Comparison of ENCODE assay signal across 25 mouse cellular contexts in the genomic region with DNA sequence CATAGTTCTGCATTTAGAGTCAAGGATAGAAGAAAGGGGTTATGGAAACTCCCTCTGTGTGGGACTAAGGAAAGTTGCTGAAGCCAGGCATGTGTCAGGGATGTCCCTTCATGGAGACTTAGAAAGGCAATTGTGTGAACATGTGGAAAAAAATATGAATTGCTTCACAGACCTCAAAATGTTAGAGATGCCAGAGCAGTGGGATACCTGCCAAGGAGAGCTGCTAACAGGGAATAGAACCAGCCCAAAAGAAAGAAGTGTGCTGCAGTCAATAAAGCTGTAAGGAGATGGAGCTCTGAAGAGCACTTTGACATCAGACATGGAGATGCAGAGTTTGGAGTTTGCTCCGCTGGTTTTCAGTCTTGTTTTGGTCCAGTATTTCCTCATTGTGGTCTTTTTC.
A peak's percentile ranks its signal among the peaks of the same experiment; 100 is the strongest.
DNase-seq lines count a peak whose midpoint lies in the region; ATAC-seq and TF ChIP-seq lines count a peak whose summit lies in the region.
"Had no signal": no experiment of that assay in that cellular context is flagged by ENCODE, and none has a peak within 500 bp of the region (broad histone marks: within the 10 kb centered on the region; RNA-seq: fewer than 3 reads in every experiment).

No protein-coding gene starts in this region.

- H3K9ac ChIP-seq in limb, embryonic 13.5 days: no peak overlapping the region
- H3K9ac ChIP-seq in limb, embryonic 15.5 days: no peak overlapping the region
- H3K9ac ChIP-seq in hindbrain, postnatal 0 days (replicated peaks; ENCODE audit: low read length): no peak overlapping the region
- H3K9ac ChIP-seq: embryonic facial prominence, embryonic 12.5 days; forebrain, postnatal 0 days; heart, embryonic 13.5 days; hindbrain, embryonic 14.5 days had no signal

- H3K36me3 ChIP-seq in limb, embryonic 13.5 days: no peaks in the 10 kb centered on the region
- H3K36me3 ChIP-seq in limb, embryonic 10.5 days: no peaks in the 10 kb centered on the region
- H3K36me3 ChIP-seq in limb, embryonic 15.5 days: no peaks in the 10 kb centered on the region
- no peaks in the 10 kb centered on the region for H3K36me3 ChIP-seq in hindbrain, postnatal 0 days (ENCODE audit: insufficient read depth, low read length)
- H3K36me3 ChIP-seq: embryonic facial prominence, embryonic 12.5 days; heart, embryonic 10.5 days; heart, embryonic 13.5 days had no signal

- H3K4me2 ChIP-seq in limb, embryonic 13.5 days (replicated peaks): no peak overlapping the region
- no peak overlapping the region for H3K4me2 ChIP-seq in limb, embryonic 15.5 days
- H3K4me2 ChIP-seq in hindbrain, postnatal 0 days (ENCODE audit: low read depth, low read length): no peak overlapping the region
- H3K4me2 ChIP-seq: embryonic facial prominence, embryonic 12.5 days; heart, embryonic 13.5 days; hindbrain, embryonic 14.5 days had no signal

- peak; percentile 48 for ATAC-seq in limb, embryonic 13.5 days (ENCODE audit: low FRiP score, low read depth)
- peak; percentile 24; the same call in 1 of the 2 replicates for ATAC-seq in limb, embryonic 15.5 days (ENCODE audit: insufficient number of reproducible peaks, low FRiP score, low TSS enrichment, low read depth)
- no peak for ATAC-seq in hindbrain, postnatal 0 days
- ATAC-seq: forebrain, embryonic 14.5 days; forebrain, postnatal 0 days; intestine, postnatal 0 days had no signal

- 75% methylated on average over 1 of the region's 1 CpGs for WGBS in limb, embryonic 13.5 days
- 96% methylated on average over 1 of the region's 1 CpGs for WGBS in limb, embryonic 10.5 days
- WGBS in limb, embryonic 15.5 days: 63% methylated on average over 1 of the region's 1 CpGs
- WGBS in hindbrain, postnatal 0 days: 82% methylated on average over 1 of the region's 1 CpGs

- no peaks in the 10 kb centered on the region for H3K9me3 ChIP-seq in limb, embryonic 13.5 days
- no peaks in the 10 kb centered on the region for H3K9me3 ChIP-seq in limb, embryonic 10.5 days (replicated peaks)
- no peaks in the 10 kb centered on the region for H3K9me3 ChIP-seq in limb, embryonic 15.5 days
- H3K9me3 ChIP-seq in hindbrain, postnatal 0 days (ENCODE audit: low read length): peaks cover 2% of the 10 kb centered on the region; the same call in 1 of the 2 replicates
- H3K9me3 ChIP-seq: embryonic facial prominence, embryonic 12.5 days; heart, embryonic 10.5 days had no signal

- no peak for TF ChIP-seq POLR2A in embryonic fibroblast, embryonic 13.5 days (IDR thresholded peaks at IDR 0.05; ENCODE audit: low read depth, low read length)

- DNase-seq in limb, embryonic 10.5 days (ENCODE audit: low spot score): no peak
- peak; percentile 84 for DNase-seq in NIH3T3 (ENCODE audit: low read depth)
- DNase-seq in left cerebral cortex, adult 18-20 months (ENCODE audit: low spot score in 2 of 2): no peak
- DNase-seq in hindbrain, postnatal 0 days (ENCODE audit: low spot score): no peak
- no peak for DNase-seq in thymus, postnatal 36 days
- DNase-seq: adrenal gland, adult 8-10 months; cerebellum, adult 11-12 months; cerebellum, adult 8-10 months; cerebellum, postnatal 10 days; cerebellum, postnatal 36 days; forebrain, postnatal 0 days; gastrocnemius, postnatal 10 days; gastrocnemius, postnatal 36 days; heart, adult 2 months; heart, postnatal 14 days; heart, postnatal 4 days had no signal

- H3K4me1 ChIP-seq in limb, embryonic 13.5 days: 0 out of 2 replicates have a peak, but pooled peaks cover 4% of the 10 kb centered on the region
- H3K4me1 ChIP-seq in limb, embryonic 10.5 days: no peaks in the 10 kb centered on the region
- H3K4me1 ChIP-seq in embryonic fibroblast, embryonic 13.5 days (ENCODE audit: control insufficient read depth, insufficient read depth, low read length): peaks cover 6% of the 10 kb centered on the region
- H3K4me1 ChIP-seq in limb, embryonic 15.5 days: peaks cover 5% of the 10 kb centered on the region; the same call in 1 of the 2 replicates
- H3K4me1 ChIP-seq in hindbrain, postnatal 0 days (ENCODE audit: insufficient read depth, low read length): no peaks in the 10 kb centered on the region
- H3K4me1 ChIP-seq: embryonic facial prominence, embryonic 12.5 days; heart, embryonic 10.5 days; heart, embryonic 13.5 days had no signal

- H3K27me3 ChIP-seq in limb, embryonic 13.5 days: no peaks in the 10 kb centered on the region
- H3K27me3 ChIP-seq in limb, embryonic 10.5 days (ENCODE audit: low read depth, poor library complexity, severe bottlenecking): no peaks in the 10 kb centered on the region
- no peaks in the 10 kb centered on the region for H3K27me3 ChIP-seq in limb, embryonic 15.5 days
- no peaks in the 10 kb centered on the region for H3K27me3 ChIP-seq in hindbrain, postnatal 0 days (ENCODE audit: insufficient read depth, low read length)
- H3K27me3 ChIP-seq: embryonic facial prominence, embryonic 12.5 days; heart, embryonic 13.5 days had no signal

- TF ChIP-seq CTCF in embryonic fibroblast, embryonic 13.5 days (IDR thresholded peaks at IDR 0.05; ENCODE audit: borderline replicate concordance, insufficient read depth, low read length): no peak
- no peak for TF ChIP-seq CTCF in hindbrain, postnatal 0 days (IDR thresholded peaks at IDR 0.05; ENCODE audit: low read depth)

- no peak overlapping the region for H3K4me3 ChIP-seq in limb, embryonic 13.5 days
- H3K4me3 ChIP-seq in limb, embryonic 10.5 days: no peak overlapping the region
- H3K4me3 ChIP-seq in embryonic fibroblast, embryonic 13.5 days (ENCODE audit: insufficient read depth, low read length): no peak overlapping the region
- H3K4me3 ChIP-seq in limb, embryonic 15.5 days: no peak overlapping the region
- no peak overlapping the region for H3K4me3 ChIP-seq in hindbrain, postnatal 0 days (ENCODE audit: low read length)
- H3K4me3 ChIP-seq: embryonic facial prominence, embryonic 12.5 days; heart, adult 2 months; heart, embryonic 10.5 days; heart, embryonic 13.5 days had no signal

- no peak overlapping the region for H3K27ac ChIP-seq in limb, embryonic 13.5 days
- H3K27ac ChIP-seq in limb, embryonic 10.5 days: no peak overlapping the region
- H3K27ac ChIP-seq in embryonic fibroblast, embryonic 13.5 days (ENCODE audit: insufficient read depth, low read length): peak overlapping the region; percentile 72
- peak overlapping the region; percentile 39; the same call in 1 of the 2 replicates for H3K27ac ChIP-seq in limb, embryonic 15.5 days
- no peak overlapping the region for H3K27ac ChIP-seq in hindbrain, postnatal 0 days
- H3K27ac ChIP-seq: embryonic facial prominence, embryonic 12.5 days; heart, adult 2 months; heart, embryonic 10.5 days; heart, embryonic 13.5 days; hindbrain, embryonic 14.5 days had no signal

Comparison
In these comparisons a context has a peak if more than half of its experiments do, and no peak if none do; other contexts are left out.
1. H3K27ac ChIP-seq: peak in embryonic fibroblast, embryonic 13.5 days (single experiment) and limb, embryonic 15.5 days (single experiment); none in limb, embryonic 13.5 days (single experiment), limb, embryonic 10.5 days (single experiment) and hindbrain, postnatal 0 days (single experiment).